Mouse (Mus musculus): ENCODE measurements around the gene Golph3. TPM values are rescaled to one million over a fixed set of nuclear protein-coding genes. Genes with fewer than 3 reads are reported as not detected.

Golph3 gene
- polyA plus RNA-seq, 1 experiment, result 78.8 TPM

- DNase-seq (ENCODE audit: extremely low spot score in 1 of 2, low spot score in 1 of 2), result no peak
Observed at GRCm38 (mm10) chr15:12317290-12317689, 4.0 kb upstream of the Golph3 start.

- DNase-seq (ENCODE audit: extremely low spot score in 1 of 2, low spot score in 1 of 2), result no peak
Observed at GRCm38 (mm10) chr15:12318451-12318850, 2.8 kb upstream of the Golph3 start.

GRCm38 (mm10) chr15:12319889-12320288 is 1.4 kb upstream of the Golph3 start:
- DNase-seq (ENCODE audit: extremely low spot score in 1 of 2, low spot score in 1 of 2), result no peak

DNA sequence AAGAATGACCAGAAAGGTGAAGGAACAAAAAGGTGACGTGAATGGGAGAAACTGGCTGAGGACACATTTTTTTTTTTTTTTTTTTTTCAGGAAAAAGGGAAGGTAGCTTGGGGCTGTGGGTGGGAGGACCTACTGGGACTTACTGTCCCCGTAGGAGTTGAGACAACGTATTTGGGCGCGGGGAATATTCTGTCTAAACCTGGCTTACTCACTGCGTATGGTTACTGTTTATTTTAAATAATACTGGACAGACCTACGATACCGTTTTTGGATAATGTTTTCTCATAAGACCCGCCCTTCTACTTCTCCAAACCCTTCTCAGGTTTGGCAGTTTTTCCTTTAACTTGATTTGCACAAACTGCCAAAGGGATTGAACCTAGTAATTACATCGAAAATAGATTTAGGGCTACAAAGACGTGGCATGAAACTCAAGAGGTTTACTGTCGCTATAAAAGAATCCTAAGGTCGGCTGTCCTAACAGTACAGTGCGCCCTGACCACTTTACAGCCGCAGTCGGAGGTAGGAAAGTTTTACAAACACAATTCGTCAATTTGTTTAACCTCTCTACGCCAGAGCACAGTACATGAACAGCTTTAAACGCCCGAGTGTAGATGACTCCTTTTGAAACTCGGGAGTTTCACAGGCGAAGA is 684 bp upstream of the Golph3 start:
- peak in 1 of 2 experiments; percentile 10 for DNase-seq (ENCODE audit: extremely low spot score in 1 of 2, low spot score in 1 of 2)

- DNase-seq (ENCODE audit: extremely low spot score in 1 of 2, low spot score in 1 of 2), result peak in 1 of 2 experiments; percentile 19
Observed at GRCm38 (mm10) chr15:12321788-12322621, 755 bp downstream of the Golph3 start, which contains the start of gene 1810049J17Rik. 1810049J17Rik (minus strand) TSS chr15:12321899.

- DNase-seq (ENCODE audit: extremely low spot score in 1 of 2, low spot score in 1 of 2), result no peak
Observed at GRCm38 (mm10) chr15:12322676-12323402, 1.6 kb downstream of the Golph3 start.

DNA sequence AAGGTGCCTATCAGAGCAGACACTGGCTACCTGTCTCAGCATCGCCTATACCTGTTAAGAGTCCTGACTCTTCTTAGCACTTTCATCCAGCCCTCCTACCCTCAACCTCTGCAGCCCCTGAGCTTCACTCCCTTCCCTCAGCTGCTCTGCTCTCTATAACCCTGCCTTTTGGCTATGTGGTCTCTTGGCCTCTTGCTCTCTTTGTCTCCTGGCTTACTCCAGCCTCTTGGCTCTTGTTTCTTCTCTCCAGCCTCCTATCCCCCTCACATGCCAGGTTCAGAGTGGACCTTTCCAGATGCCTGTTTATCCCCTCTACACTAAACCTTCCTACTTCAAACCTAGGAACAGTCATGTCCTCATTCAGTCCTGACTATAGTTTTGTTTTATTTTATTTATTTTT is 3.1 kb downstream of the Golph3 start:
- no peak for DNase-seq (ENCODE audit: extremely low spot score in 1 of 2, low spot score in 1 of 2)

DNA sequence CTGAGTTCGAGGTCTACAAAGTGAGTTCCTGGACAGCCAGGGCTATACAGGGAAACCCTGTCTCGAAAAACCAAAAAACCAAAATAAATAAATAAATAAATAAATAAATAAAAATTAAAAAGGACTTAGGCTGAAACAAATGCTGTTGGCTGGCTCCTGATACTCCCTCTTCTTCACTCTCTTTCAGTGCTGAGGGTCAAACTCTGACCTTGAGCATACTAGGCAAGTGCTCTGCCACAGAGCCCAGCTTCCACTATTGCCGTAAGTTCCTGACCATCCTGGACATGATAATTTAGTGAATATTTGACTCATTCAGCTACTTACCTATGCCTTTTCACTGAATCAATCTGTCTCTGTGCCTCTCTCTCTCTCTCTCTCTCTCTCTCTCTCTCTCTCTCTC is 9.1 kb downstream of the Golph3 start:
- no peak for DNase-seq (ENCODE audit: extremely low spot score in 1 of 2, low spot score in 1 of 2)

- no peak for DNase-seq (ENCODE audit: extremely low spot score in 1 of 2, low spot score in 1 of 2)
Observed at GRCm38 (mm10) chr15:12330892-12331291, 9.6 kb downstream of the Golph3 start.

DNA sequence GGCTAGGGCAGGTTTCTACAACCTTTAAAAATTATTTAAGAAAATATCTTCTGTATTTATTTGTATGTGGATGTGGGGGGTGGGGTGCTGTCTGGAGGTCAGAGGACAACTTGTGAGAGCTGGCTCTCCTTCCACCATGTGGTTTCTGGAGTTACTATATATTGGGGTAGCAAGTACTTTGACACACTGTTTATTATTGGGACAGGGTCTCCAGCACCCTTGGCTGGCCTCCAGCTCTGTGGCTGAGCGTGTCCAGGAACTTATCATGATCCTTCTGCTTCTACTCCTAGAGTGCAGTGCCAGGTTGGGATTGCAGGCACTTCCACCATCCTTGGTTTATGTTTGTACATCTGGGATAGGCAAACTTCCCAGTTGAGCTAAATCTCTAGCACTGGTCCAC is 10.1 kb downstream of the Golph3 start:
- no peak for DNase-seq (ENCODE audit: extremely low spot score in 1 of 2, low spot score in 1 of 2)

GRCm38 (mm10) chr15:12334381-12334780 is 13.1 kb downstream of the Golph3 start:
- DNase-seq (ENCODE audit: extremely low spot score in 1 of 2, low spot score in 1 of 2), result no peak

- no peak for DNase-seq (ENCODE audit: extremely low spot score in 1 of 2, low spot score in 1 of 2)
Observed at GRCm38 (mm10) chr15:12337030-12337778, 16.0 kb downstream of the Golph3 start.

DNA sequence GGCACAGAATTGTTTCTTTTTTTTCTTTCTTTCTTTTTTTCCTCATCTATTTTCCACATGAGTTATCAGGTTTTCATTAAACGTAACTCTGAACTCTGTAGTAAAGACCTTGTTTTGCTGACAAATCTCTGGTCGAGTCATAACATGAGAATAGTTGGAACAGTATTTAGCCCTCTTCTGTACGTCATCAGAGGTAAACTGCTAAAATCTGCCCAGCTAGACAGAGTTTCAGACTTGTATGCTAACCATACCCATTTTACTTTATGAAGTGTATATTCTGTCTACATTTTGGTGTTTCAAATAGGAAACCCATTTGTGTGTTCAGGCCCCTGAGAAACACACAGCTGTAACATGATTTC is 16.5 kb downstream of the Golph3 start:
- DNase-seq (ENCODE audit: extremely low spot score in 1 of 2, low spot score in 1 of 2), result no peak

DNA sequence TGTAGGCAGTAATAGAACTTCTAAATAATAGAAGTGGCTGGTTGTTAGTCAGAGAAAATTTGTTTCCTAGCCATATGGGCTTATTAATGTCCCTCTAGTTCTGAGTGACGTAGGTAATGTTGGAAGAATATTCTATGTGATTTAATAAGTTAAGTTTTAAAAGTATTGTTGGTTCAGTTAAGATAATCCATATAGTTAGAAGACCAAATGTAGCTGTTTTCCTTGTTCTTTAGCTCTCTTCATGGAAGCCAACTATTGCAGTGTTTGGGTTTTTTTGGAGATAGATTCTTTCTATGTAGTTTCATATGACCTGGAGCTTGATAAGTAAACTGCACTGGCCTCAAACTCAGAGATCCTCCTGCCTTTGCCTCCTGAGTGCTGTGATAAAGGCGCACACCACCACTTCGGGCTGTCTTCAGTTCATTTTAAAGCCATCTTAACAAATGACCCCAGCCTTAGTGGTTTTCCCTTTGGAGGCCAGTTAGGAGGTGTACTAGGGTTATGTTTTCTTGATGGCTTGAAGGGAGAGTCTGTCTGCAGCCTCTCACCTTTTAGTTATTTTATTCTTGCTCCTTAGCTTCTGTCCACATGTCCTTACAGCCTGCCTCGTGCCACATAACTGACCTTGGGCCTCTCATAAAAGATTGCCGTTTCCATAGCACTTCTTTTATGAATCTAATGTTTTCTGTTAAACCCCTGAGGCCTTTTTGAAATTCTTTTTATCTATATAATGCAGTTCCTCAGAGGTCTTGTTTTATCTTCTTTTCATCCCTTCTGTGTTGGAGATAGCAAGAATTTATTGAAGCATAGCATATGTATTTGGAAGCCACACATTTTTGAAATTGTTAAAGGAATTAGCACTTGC is 19.5 kb downstream of the Golph3 start:
- DNase-seq (ENCODE audit: extremely low spot score in 1 of 2, low spot score in 1 of 2), result no peak

- no peak for DNase-seq (ENCODE audit: extremely low spot score in 1 of 2, low spot score in 1 of 2)
Observed at GRCm38 (mm10) chr15:12341401-12341758, 20.1 kb downstream of the Golph3 start.

- DNase-seq (ENCODE audit: extremely low spot score in 1 of 2, low spot score in 1 of 2), result no peak
Observed at GRCm38 (mm10) chr15:12346916-12347315, 25.7 kb downstream of the Golph3 start.

GRCm38 (mm10) chr15:12348950-12349349 is 27.7 kb downstream of the Golph3 start:
- no peak for DNase-seq (ENCODE audit: extremely low spot score in 1 of 2, low spot score in 1 of 2)

- no peak for DNase-seq (ENCODE audit: extremely low spot score in 1 of 2, low spot score in 1 of 2)
Observed at GRCm38 (mm10) chr15:12349840-12350239, 28.6 kb downstream of the Golph3 start.

DNA sequence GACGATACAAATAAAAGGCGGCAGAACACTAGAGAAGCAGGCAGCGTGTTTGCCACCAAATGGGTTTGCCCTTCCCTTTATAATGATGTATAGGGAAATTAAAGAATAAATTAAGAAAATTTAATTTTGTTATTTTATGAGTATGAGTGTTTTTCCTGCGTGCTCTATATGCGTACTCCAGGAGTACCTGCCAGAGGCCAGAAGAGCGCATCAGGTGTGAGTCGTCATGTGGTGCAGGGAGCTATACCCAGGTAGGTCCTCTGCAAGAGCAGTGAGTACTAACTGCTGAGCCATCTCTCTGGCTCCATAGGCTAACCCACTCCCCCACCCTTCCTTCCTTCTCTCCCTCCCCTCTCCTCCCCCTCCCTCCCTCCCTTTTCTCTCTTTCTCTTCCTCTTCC is 30.2 kb downstream of the Golph3 start:
- no peak for DNase-seq (ENCODE audit: extremely low spot score in 1 of 2, low spot score in 1 of 2)

DNA sequence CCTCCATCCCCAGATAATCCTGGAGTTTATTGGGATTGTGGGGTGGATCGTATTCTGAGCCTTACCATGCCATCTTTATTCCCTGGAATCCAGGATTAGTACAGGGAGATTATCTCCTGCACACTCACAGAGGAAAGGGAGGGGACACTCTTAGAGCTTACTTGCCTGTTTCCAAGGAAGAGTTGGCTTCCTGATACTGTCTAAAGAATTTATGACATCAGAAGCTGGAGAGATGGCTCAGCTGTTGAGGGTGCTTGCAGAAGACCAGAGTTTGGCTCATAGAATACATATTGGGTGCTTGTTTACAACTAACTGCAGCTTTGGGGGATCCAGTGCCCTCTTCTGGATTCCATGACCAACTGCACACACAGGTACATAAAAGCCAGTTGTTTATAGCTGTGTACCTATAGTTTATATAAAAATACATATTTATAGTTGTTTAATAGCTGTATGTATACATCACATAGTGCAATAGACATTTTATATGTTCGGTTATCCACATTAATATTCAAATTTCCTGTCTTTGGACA is 33.1 kb downstream of the Golph3 start:
- no peak for DNase-seq (ENCODE audit: extremely low spot score in 1 of 2, low spot score in 1 of 2)
